Mouse (Mus musculus) cortical plate, adult 2 months (tissue): ENCODE measurements around the gene Zbtb7a. TPM values are rescaled to one million over a fixed set of nuclear protein-coding genes. Genes with fewer than 3 reads are reported as not detected.
A peak's percentile ranks its signal among the peaks of the same experiment; 100 is the strongest.
"Not testable (repeated sequence)": the region's sequence is repeated elsewhere in the genome, so short reads cannot be mapped to it uniquely, and the experiment has no call there.

Source experiments
- H3K27ac ChIP-seq: fragments of 200-500 bp; 2 replicates; pipeline ENCODE4 v1.5.1; 2012; ENCODE audit warnings: low read length, control low read depth, inconsistent platforms; ENCODE audit not compliant: insufficient read depth
- H3K4me1 ChIP-seq: fragments of 200-500 bp; 2 replicates; pipeline ENCODE4 v1.6.1; 2011; ENCODE audit warnings: low read length; ENCODE audit not compliant: control insufficient read depth, insufficient read depth
- H3K4me3 ChIP-seq: fragments of 200-500 bp; 2 replicates; pipeline ENCODE4 v1.5.1; 2011; ENCODE audit warnings: mild to moderate bottlenecking, low read length, control low read depth; ENCODE audit not compliant: insufficient read depth
- CTCF ChIP-seq: fragments of 200-500 bp; IDR thresholded peaks from 2 replicates; pipeline ENCODE4 v1.5.1; 2011; ENCODE audit warnings: mild to moderate bottlenecking, control low read depth, low read length; ENCODE audit not compliant: insufficient read depth; ENCODE audit errors: extremely low read depth
- POLR2A ChIP-seq: fragments of 200-500 bp; IDR thresholded peaks from 2 replicates; pipeline ENCODE4 v1.6.1; 2011; ENCODE audit warnings: mild to moderate bottlenecking, low read length, control low read depth; ENCODE audit not compliant: insufficient read depth; ENCODE audit errors: extremely low read depth
- polyA plus RNA-seq: library from polyadenylated mRNA; depleted of rRNA; stranded (reverse); fragments of >200 nt; gene quantifications from 2 replicates; pipeline ENCODE4 v1.2.3, GENCODE M21; 2012

Zbtb7a gene
- polyA plus RNA-seq, 1 experiment, result 49.9 TPM

- no peak overlapping the region for H3K27ac ChIP-seq
- TF ChIP-seq POLR2A (no peak), CTCF (no peak)
- peaks cover 3% of the 10 kb centered on the region; the same call in 1 of the 2 replicates for H3K4me1 ChIP-seq
- H3K4me3 ChIP-seq, result no peak overlapping the region
Measured at GRCm38 (mm10) chr10:81165118-81165517, 30.1 kb downstream of the Zbtb7a start.

- peak within 1 kb of the TSS; percentile 9; the same call in 1 of the 2 replicates for H3K27ac ChIP-seq
- TF ChIP-seq POLR2A, result peak; percentile 75; the same call in 1 of the 2 replicates
- TF ChIP-seq CTCF, result no peak
- H3K4me1 ChIP-seq, result peaks cover 3% of the 10 kb centered on the region; the same call in 1 of the 2 replicates
- H3K4me3 ChIP-seq, result peak within 1 kb of the TSS; percentile 74
Measured at GRCm38 (mm10) chr10:81167200-81168086, 32.4 kb downstream of the Zbtb7a start, which contains the start of gene Pias4. Pias4 (minus strand) TSS chr10:81167923.

GRCm38 (mm10) chr10:81168087-81168431, 33.0 kb downstream of the Zbtb7a start:
- no peak for TF ChIP-seq POLR2A
- TF ChIP-seq CTCF, result no peak
- Histone ChIP-seq H3K27ac (peak overlapping the region; percentile 9; the same call in 1 of the 2 replicates), H3K4me1 (peaks cover 5% of the 10 kb centered on the region), H3K4me3 (peak overlapping the region; percentile 13; the same call in 1 of the 2 replicates)

DNA sequence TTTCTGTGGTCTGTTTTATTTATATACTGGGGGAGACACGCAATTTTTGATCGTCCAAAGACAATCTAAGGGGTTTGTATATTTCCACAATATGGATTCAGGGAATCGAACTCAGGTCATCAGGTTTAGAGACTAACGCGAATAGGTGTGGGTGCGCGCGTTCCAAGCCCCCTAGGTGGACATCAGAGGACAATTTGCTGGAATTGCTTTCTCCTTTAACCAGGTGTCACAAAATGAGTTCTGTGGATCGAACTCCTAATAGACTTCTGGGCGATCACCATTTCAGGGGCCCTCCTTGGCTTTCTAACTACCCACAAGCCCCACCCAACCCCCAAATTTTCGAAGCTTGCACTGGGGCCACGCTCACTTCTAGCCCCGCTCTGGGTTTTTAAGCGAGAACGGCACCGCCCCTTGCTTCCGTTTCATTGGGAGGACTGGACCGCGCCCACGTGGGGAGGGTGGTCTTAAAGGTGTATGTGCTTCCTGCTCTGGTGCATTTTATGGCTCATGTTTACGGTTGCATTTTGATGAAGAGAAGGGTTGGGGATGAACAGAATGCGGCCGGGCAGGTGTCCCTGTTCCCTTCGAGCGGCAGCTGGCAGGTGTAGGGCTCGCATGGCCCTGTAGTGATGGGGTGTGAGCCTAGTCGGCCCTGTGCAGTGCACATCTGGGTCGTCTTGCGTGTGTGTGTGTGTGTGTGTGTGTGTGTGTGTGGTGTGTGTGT, 33.7 kb downstream of the Zbtb7a start:
- Histone ChIP-seq H3K4me3 (peak overlapping the region; percentile 47), H3K27ac (peak overlapping the region; percentile 36), H3K4me1 (peaks cover 5% of the 10 kb centered on the region)
- 0 out of 2 replicates have a peak, but pooled peaks have one; percentile 44 for TF ChIP-seq POLR2A
- TF ChIP-seq CTCF, result no peak

GRCm38 (mm10) chr10:81169411-81169900, 34.4 kb downstream of the Zbtb7a start:
- not testable (repeated sequence) for H3K4me1 ChIP-seq, H3K27ac ChIP-seq
- peak overlapping the region; percentile 47; the same call in 1 of the 2 replicates for H3K4me3 ChIP-seq

GRCm38 (mm10) chr10:81173132-81173531, 38.1 kb downstream of the Zbtb7a start:
- peak overlapping the region; percentile 94 for H3K27ac ChIP-seq
- H3K4me3 ChIP-seq, result peak overlapping the region; percentile 35
- H3K4me1 ChIP-seq, result peaks cover 6% of the 10 kb centered on the region
- TF ChIP-seq CTCF (peak; percentile 74), POLR2A (peak; percentile 86; the same call in 1 of the 2 replicates)

GRCm38 (mm10) chr10:81174617-81175344, 39.8 kb downstream of the Zbtb7a start:
- peaks cover 6% of the 10 kb centered on the region for H3K4me1 ChIP-seq
- H3K4me3 ChIP-seq, result peak overlapping the region; percentile 24
- TF ChIP-seq POLR2A (peak; percentile 52; the same call in 1 of the 2 replicates), CTCF (peak; percentile 93)
- peak overlapping the region; percentile 94; the same call in 1 of the 2 replicates for H3K27ac ChIP-seq

GRCm38 (mm10) chr10:81175345-81175701, 40.3 kb downstream of the Zbtb7a start:
- not testable (repeated sequence) for H3K4me1 ChIP-seq, H3K27ac ChIP-seq
- peak overlapping the region; percentile 24; the same call in 1 of the 2 replicates for H3K4me3 ChIP-seq

DNA sequence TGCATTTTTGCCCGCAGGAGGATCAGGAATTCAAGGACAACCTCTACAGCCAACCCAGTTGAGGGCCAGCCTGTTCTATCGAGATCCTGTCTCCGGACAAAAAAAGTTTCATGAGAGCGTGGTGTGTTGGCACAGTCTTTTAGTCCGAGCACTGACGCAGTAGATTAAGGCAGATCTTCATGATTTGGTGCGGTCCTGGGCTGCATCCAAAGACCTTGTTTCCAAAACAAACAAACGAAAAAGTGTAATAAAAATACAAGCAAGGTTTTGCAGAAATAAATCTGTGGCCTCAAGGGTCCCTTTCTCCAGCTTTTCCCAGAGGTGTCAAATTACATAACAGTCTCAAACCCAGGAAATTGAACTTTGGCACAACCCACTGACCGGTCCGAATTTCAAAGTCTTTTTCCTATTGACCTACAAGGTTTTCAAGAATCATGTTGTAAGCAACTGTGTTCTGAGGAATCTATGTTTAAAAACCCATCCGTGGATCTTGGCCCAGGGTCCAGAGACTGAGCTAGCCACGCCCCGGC, 41.0 kb downstream of the Zbtb7a start:
- Histone ChIP-seq H3K4me3 (peak overlapping the region; percentile 70), H3K27ac (peak overlapping the region; percentile 84), H3K4me1 (peaks cover 6% of the 10 kb centered on the region)
- TF ChIP-seq CTCF, result no peak
- TF ChIP-seq POLR2A, result no peak
